Mouse (Mus musculus) central nervous system, embryonic 11.5 days (tissue): ENCODE data around the gene D430019H16Rik. TPM values are rescaled to one million over a fixed set of nuclear protein-coding genes. Genes with fewer than 3 reads are reported as not detected.

Experiments
- polyA plus RNA-seq: library from polyadenylated mRNA; depleted of rRNA; stranded (reverse); fragments of >200 nt; gene quantifications from 2 replicates; pipeline ENCODE4 v1.2.3, GENCODE M21; 2012; rRNA removed

The D430019H16Rik gene
- 24.6 and 35.5 TPM in 2 replicates for polyA plus RNA-seq

GRCm38 (mm10) chr12:105453670-105454257, at the start of gene D430019H16Rik:
TSS of gene D430019H16Rik (plus strand) at chr12:105453856.

Other genes starting within 250 kb of the D430019H16Rik start
- 0.14 TPM in 1 of 2 replicates, not detected in the other for gene Tcl1, start 231.1 kb upstream of the D430019H16Rik start, polyA plus RNA-seq
- 0.60 and 0.78 TPM in 2 replicates for gene Tunar, start 120.0 kb upstream of the D430019H16Rik start, polyA plus RNA-seq
- 0.30 and 0.43 TPM in 2 replicates for gene Bdkrb2, start 109.4 kb downstream of the D430019H16Rik start, polyA plus RNA-seq
- gene Bdkrb1, start 149.2 kb downstream of the D430019H16Rik start, polyA plus RNA-seq: not detected in 2 replicates
- gene Gskip, start 231.0 kb downstream of the D430019H16Rik start, polyA plus RNA-seq: 13.7 and 18.7 TPM in 2 replicates
- 23.5 and 27.3 TPM in 2 replicates for gene Atg2b, start 231.4 kb downstream of the D430019H16Rik start, polyA plus RNA-seq